Mouse (Mus musculus) CH12.LX (cell line): ENCODE measurements around the gene Rbm8a. TPM values are rescaled to one million over a fixed set of nuclear protein-coding genes. Genes with fewer than 3 reads are reported as not detected.

Source experiments
- DNase-seq: peaks from one replicate; pipeline ENCODE4 v3.0.0-alpha.2; 2013; ENCODE audit errors: extremely low read depth
- H3K27ac ChIP-seq: 2 replicates; pipeline ENCODE4 v1.5.1; 2012; ENCODE audit warnings: low read depth, mild to moderate bottlenecking, control low read depth, moderate library complexity; ENCODE audit not compliant: insufficient read depth
- H3K27me3 ChIP-seq: replicated peaks from 2 replicates; pipeline ENCODE3; 2012; ENCODE audit warnings: inconsistent platforms
- H3K36me3 ChIP-seq, 2 experiments: replicated peaks in 1 of 2; 2 replicates each; pipeline versions ENCODE3 to v1.6.1; 2012; ENCODE audit warnings: inconsistent platforms in 1 of 2, low read length in 1 of 2, mild to moderate bottlenecking in 1 of 2, mixed read lengths in 1 of 2, moderate library complexity in 1 of 2; ENCODE audit not compliant: control insufficient read depth in 1 of 2, insufficient read depth in 1 of 2
- H3K4me1 ChIP-seq, 2 experiments: 2 replicates each; pipeline ENCODE4 v1.6.1; 2012; ENCODE audit warnings: inconsistent platforms in 1 of 2, moderate library complexity in 1 of 2; ENCODE audit not compliant: insufficient read depth in 2 of 2, control insufficient read depth in 1 of 2
- H3K4me2 ChIP-seq: 2 replicates; pipeline ENCODE4 v1.6.1; 2012; ENCODE audit warnings: low read depth, mild to moderate bottlenecking, control low read depth; ENCODE audit not compliant: poor library complexity, insufficient read depth, severe bottlenecking
- H3K4me3 ChIP-seq, 3 experiments: fragments of 150-350 bp in 1 of 3; sonication (generic) in 1 of 3; replicated peaks in 1 of 3; 2 replicates each; pipeline versions ENCODE3 to v1.5.1; 2011 to 2012; ENCODE audit warnings: low read depth in 2 of 3, low read length in 2 of 3, mild to moderate bottlenecking in 2 of 3, moderate library complexity in 2 of 3, control low read depth in 1 of 3, improper control_type of control experiment in 1 of 3, inconsistent platforms in 1 of 3, mixed read lengths in 1 of 3; ENCODE audit not compliant: poor library complexity in 1 of 3
- H3K79me2 ChIP-seq: replicated peaks from 2 replicates; pipeline ENCODE4 v1.6.1; 2012; ENCODE audit warnings: mild to moderate bottlenecking, moderate library complexity; ENCODE audit not compliant: control insufficient read depth, poor library complexity, insufficient read depth, severe bottlenecking; ENCODE audit errors: extremely low read depth
- H3K9ac ChIP-seq: 2 replicates; pipeline ENCODE4 v1.6.1; 2012; ENCODE audit warnings: low read depth, mild to moderate bottlenecking, control low read depth, moderate library complexity; ENCODE audit not compliant: insufficient read depth
- H3K9me3 ChIP-seq: replicated peaks from 2 replicates; pipeline ENCODE3; 2012; ENCODE audit warnings: low read length, inconsistent platforms, mixed read lengths
- CHD2 ChIP-seq: IDR thresholded peaks from 2 replicates; pipeline ENCODE4 v1.6.1; 2011; ENCODE audit warnings: low read length, improper control_type of control experiment
- ELF1 ChIP-seq: IDR thresholded peaks from 2 replicates; pipeline ENCODE4 v1.6.1; 2014; ENCODE audit warnings: low read depth, mild to moderate bottlenecking, inconsistent platforms, low read length, improper control_type of control experiment
- ETS1 ChIP-seq: conservative IDR thresholded peaks from 2 replicates; pipeline ENCODE4 v1.6.1; 2012; ENCODE audit warnings: low read depth, mild to moderate bottlenecking, inconsistent platforms, low read length, improper control_type of control experiment, moderate library complexity
- GABPA ChIP-seq: IDR thresholded peaks from 2 replicates; pipeline ENCODE4 v1.6.1; 2012; ENCODE audit warnings: low read depth, low read length, improper control_type of control experiment, inconsistent platforms; ENCODE audit not compliant: insufficient replicate concordance
- HCFC1 ChIP-seq: IDR thresholded peaks from 2 replicates; pipeline ENCODE4 v1.6.1; 2012; ENCODE audit warnings: low read depth, mild to moderate bottlenecking, inconsistent platforms, low read length, improper control_type of control experiment
- IRF4 ChIP-seq: IDR thresholded peaks from 2 replicates; pipeline ENCODE4 v1.6.1; 2014; ENCODE audit warnings: low read depth, mild to moderate bottlenecking, inconsistent platforms, low read length, improper control_type of control experiment
- KAT2A ChIP-seq: IDR thresholded peaks from 2 replicates; pipeline ENCODE4 v1.6.1; 2012; ENCODE audit warnings: low read length, improper control_type of control experiment, inconsistent platforms; ENCODE audit not compliant: insufficient replicate concordance
- MAX ChIP-seq: IDR thresholded peaks from 2 replicates; pipeline ENCODE4 v1.6.1; 2011; ENCODE audit warnings: low read length, improper control_type of control experiment
- MEF2A ChIP-seq: IDR thresholded peaks from 2 replicates; pipeline ENCODE4 v1.6.1; 2014; ENCODE audit warnings: low read depth, mild to moderate bottlenecking, inconsistent platforms, low read length, improper control_type of control experiment, borderline replicate concordance
- MXI1 ChIP-seq: IDR thresholded peaks from 2 replicates; pipeline ENCODE4 v1.6.1; 2011; ENCODE audit warnings: mild to moderate bottlenecking, low read depth, low read length, improper control_type of control experiment
- NELFE ChIP-seq: IDR thresholded peaks from 2 replicates; pipeline ENCODE4 v1.6.1; 2011; ENCODE audit warnings: low read depth, low read length, improper control_type of control experiment
- NRF1 ChIP-seq: IDR thresholded peaks from 2 replicates; pipeline ENCODE4 v1.6.1; 2014; ENCODE audit warnings: low read depth, mild to moderate bottlenecking, inconsistent platforms, low read length, improper control_type of control experiment, moderate library complexity
- POLR2A ChIP-seq: IDR thresholded peaks from 2 replicates; pipeline ENCODE4 v1.6.1; 2011; ENCODE audit warnings: low read depth, mild to moderate bottlenecking, improper control_type of control experiment, low read length
- SMC3 ChIP-seq: IDR thresholded peaks from 2 replicates; pipeline ENCODE4 v1.6.1; 2011; ENCODE audit warnings: low read depth, low read length, improper control_type of control experiment
- TCF12 ChIP-seq: IDR thresholded peaks from 2 replicates; pipeline ENCODE4 v1.6.1; 2014; ENCODE audit warnings: low read depth, mild to moderate bottlenecking, inconsistent platforms, low read length, improper control_type of control experiment
- UBTF ChIP-seq: IDR thresholded peaks from 2 replicates; pipeline ENCODE4 v1.6.1; 2012; ENCODE audit warnings: low read depth, mild to moderate bottlenecking, inconsistent platforms, low read length, improper control_type of control experiment, moderate library complexity
- ZKSCAN1 ChIP-seq: IDR thresholded peaks from 2 replicates; pipeline ENCODE4 v1.6.1; 2012; ENCODE audit warnings: low read depth, inconsistent platforms, low read length, improper control_type of control experiment, borderline replicate concordance
- ZMIZ1 ChIP-seq: IDR thresholded peaks from 2 replicates; pipeline ENCODE4 v1.6.1; 2012; ENCODE audit warnings: low read depth, mild to moderate bottlenecking, inconsistent platforms, low read length, improper control_type of control experiment
- ZNF384 ChIP-seq: IDR thresholded peaks from 2 replicates; pipeline ENCODE4 v1.6.1; 2012; ENCODE audit warnings: low read depth, low read length, improper control_type of control experiment, inconsistent platforms
- dilution Hi-C: fragments of 300-500 bp; cut with MboI; formaldehyde crosslinking; loops from 2 replicates; pipeline ENCODE4 v1.14.3; 2020; ENCODE audit warnings: low sequenced_read_pairs; ENCODE audit not compliant: extremely low pct_unique_long_range_greater_than_20kb, extremely low pct_ligation_motif_present
- in situ Hi-C: fragments of 300-500 bp; cut with MboI; formaldehyde crosslinking; loops from 3 replicates; pipeline ENCODE4 v1.14.3; 2019; ENCODE audit warnings: low sequenced_read_pairs, low pct_ligation_motif_present, low pct_unique_long_range_greater_than_20kb, mixed read lengths
- polyA plus RNA-seq: library from polyadenylated mRNA; unstranded; fragments of >175 nt; gene quantifications from 2 replicates; pipeline ENCODE4 v1.2.1, GENCODE M21; 2012; ENCODE audit warnings: low read depth; ENCODE audit not compliant: insufficient read length
- total RNA-seq, 2 experiments: library from RNA; depleted of rRNA; stranded (reverse); fragments of 300-350 nt in 1 of 2; fragments of >200 nt in 1 of 2; gene quantifications; 2 replicates each; pipeline ENCODE4 v1.2.3; 2012 to 2014

Rbm8a gene
- total and polyA plus RNA-seq, 3 experiments = 59.7 to 187 (median 80.3) TPM

- Histone ChIP-seq H3K4me2 (peak within 1 kb of the TSS; percentile 83), H3K9ac (peak within 1 kb of the TSS; percentile 71), H3K9me3 (peaks cover 14% of the 10 kb centered on the region), H3K27ac (no peak within 1 kb of the TSS), H3K4me1 (peaks cover 4 to 20% of the 10 kb centered on the region in 2 experiments; a peak in 2 of 4 replicates), H3K27me3 (no peaks in the 10 kb centered on the region), H3K36me3 (peaks cover 0 to 19% of the 10 kb centered on the region in 2 experiments), H3K4me3 (peak within 1 kb of the TSS; percentile 60 to 61 (median 61)), H3K79me2 (no peaks in the 10 kb centered on the region)
- DNase-seq = peak; percentile 93
- TF ChIP-seq IRF4 (peak; percentile 11; the same call in 1 of the 2 replicates), NELFE (no peak; the same call in 1 of the 2 replicates), SMC3 (no peak), KAT2A (no peak), UBTF (0 out of 2 replicates have a peak, but pooled peaks have one; percentile 64), ZNF384 (no peak), HCFC1 (no peak), GABPA (no peak), NRF1 (no peak), MEF2A (no peak), ZMIZ1 (peak; percentile 58; the same call in 1 of the 2 replicates), TCF12 (0 out of 2 replicates have a peak, but pooled peaks have one; percentile 18), POLR2A (peak; percentile 63), MAX (no peak), CHD2 (no peak; the same call in 1 of the 2 replicates), ELF1 (peak; percentile 64), ETS1 (no peak), MXI1 (peak; percentile 1; the same call in 1 of the 2 replicates)
- in situ Hi-C loops = no loop called here
- dilution Hi-C loops = no loop called here
These were observed 29.0 kb upstream of the Rbm8a start, which contains the start of gene Lix1l for GRCm38 (mm10) chr3:96600639-96601250. Lix1l (plus strand) TSS chr3:96601149.

DNA sequence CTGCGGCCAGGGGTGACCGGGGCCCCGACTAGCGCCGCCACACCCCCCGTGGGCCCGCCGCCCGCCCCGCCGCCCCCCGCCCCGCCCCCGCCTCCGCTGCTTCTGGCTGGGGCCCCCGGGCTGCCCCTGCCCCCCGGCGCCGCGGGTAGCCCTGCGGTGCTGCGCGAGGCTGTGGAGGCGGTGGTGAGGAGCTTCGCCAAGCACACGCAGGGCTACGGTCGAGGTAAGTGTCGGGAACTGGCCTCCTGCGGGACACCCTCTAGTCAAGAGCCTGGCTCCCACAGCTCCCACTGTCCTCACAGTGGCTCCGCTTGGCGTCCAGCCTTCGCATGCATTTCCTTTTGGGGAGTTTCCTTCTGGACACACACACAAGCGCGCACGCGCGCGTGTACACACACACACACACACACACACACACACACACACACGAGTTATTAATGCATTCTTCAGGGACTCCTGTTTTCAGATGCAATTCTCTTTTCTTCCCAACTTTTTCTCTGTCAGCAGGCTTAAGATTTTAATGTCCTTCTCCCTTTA lies 28.4 kb upstream of the Rbm8a start:
- peak overlapping the region; percentile 83 for H3K4me2 ChIP-seq
- no peaks in the 10 kb centered on the region for H3K27me3 ChIP-seq
- peaks cover 4 to 20% of the 10 kb centered on the region in 2 experiments; a peak in 2 of 4 replicates for H3K4me1 ChIP-seq
- DNase-seq = no peak
- no peak overlapping the region for H3K27ac ChIP-seq
- H3K36me3 ChIP-seq = peaks cover 0 to 19% of the 10 kb centered on the region in 2 experiments
- no peaks in the 10 kb centered on the region for H3K79me2 ChIP-seq
- dilution Hi-C loops = no loop called here
- in situ Hi-C loops = no loop called here
- no peak for TF ChIP-seq MEF2A
- TF ChIP-seq MXI1 = 0 out of 2 replicates have a peak, but pooled peaks have one; percentile 8
- no peak for TF ChIP-seq ZKSCAN1
- TF ChIP-seq NRF1 = peak; percentile 71
- peak overlapping the region; percentile 71 for H3K9ac ChIP-seq
- H3K4me3 ChIP-seq = peak overlapping the region; percentile 60 to 61 (median 61)
- H3K9me3 ChIP-seq = peaks cover 14% of the 10 kb centered on the region
